Mouse (Mus musculus) brain, embryonic 14.5 days (tissue): ENCODE data around the gene Ggact.

ENCODE experiments used
- CTCF ChIP-seq: fragments of 200-500 bp; IDR thresholded peaks from 2 replicates; pipeline ENCODE4 v1.5.1; 2012; ENCODE audit warnings: inconsistent platforms, mild to moderate bottlenecking, moderate library complexity, borderline replicate concordance; ENCODE audit not compliant: insufficient read depth, insufficient read length; ENCODE audit errors: extremely low read depth
- POLR2A ChIP-seq: fragments of 200-500 bp; IDR thresholded peaks from 2 replicates; pipeline ENCODE4 v1.6.1; 2012; ENCODE audit warnings: mild to moderate bottlenecking, inconsistent platforms, borderline replicate concordance; ENCODE audit not compliant: poor library complexity, insufficient read depth, insufficient read length, severe bottlenecking; ENCODE audit errors: extremely low read depth

DNA sequence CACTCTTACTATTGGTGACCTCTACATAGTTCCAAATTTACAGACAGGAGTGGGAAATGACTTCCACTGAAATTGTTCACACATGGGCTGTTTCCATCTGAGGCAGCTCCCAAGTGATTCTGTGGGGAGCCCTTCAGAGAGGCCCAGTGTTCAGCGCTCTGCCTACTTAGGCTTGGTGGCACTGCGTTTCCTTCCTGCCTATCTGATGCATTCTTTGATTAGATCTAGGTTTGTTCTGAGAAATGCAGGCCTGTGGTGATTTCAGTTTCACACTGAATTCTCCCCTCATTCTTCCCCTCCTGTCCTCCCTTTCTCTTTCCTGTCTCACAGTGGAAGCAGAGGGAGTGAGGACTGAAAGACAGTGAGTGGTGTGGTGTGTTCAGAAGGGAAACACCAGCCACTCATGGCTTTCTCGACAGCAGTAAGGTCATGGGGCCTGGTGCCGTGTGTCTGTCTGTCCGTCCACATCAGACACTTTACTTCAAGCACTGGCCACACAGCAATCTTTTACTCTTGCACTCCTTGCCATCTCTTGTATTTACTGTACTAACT, 61.0 kb downstream of the Ggact start:
- no peak for TF ChIP-seq CTCF
- TF ChIP-seq POLR2A, result no peak
